Mouse (Mus musculus) heart, postnatal 0 days (tissue): ENCODE results near the gene Sde2.
A peak's percentile ranks its signal among the peaks of the same experiment; 100 is the strongest.

Source experiments
- CTCF ChIP-seq: IDR thresholded peaks from 2 replicates; pipeline ENCODE4 v1.5.1; 2016; ENCODE audit warnings: antibody characterized with exemption, control low read depth, low read depth
- EP300 ChIP-seq: IDR thresholded peaks from 2 replicates; pipeline ENCODE4 v1.6.1; 2016; ENCODE audit warnings: antibody characterized with exemption, low read depth

- TF ChIP-seq CTCF (peak; percentile 24; the same call in 1 of the 2 replicates), EP300 (no peak)
These were observed 38.9 kb downstream of the Sde2 start for GRCm38 (mm10) chr1:180889841-180890240.
